Mouse (Mus musculus) kidney, embryonic 15.5 days (tissue): ENCODE results near the gene Clec4a1. TPM values are rescaled to one million over a fixed set of nuclear protein-coding genes. Genes with fewer than 3 reads are reported as not detected.

Source experiments
- ATAC-seq: fragments of 200-750 bp; cut with Nextera tagmentation; replicated peaks from 2 replicates; pipeline ENCODE4 v1.8.0; 2017; ENCODE audit warnings: moderate TSS enrichment; ENCODE audit not compliant: low FRiP score
- H3K27ac ChIP-seq: fragments of 300-500 bp; sonication (generic); 2 replicates; pipeline ENCODE4 v1.5.1; 2015; ENCODE audit warnings: mild to moderate bottlenecking, inconsistent platforms
- H3K27me3 ChIP-seq: fragments of 300-500 bp; sonication (generic); 2 replicates; pipeline ENCODE4 v1.6.1; 2015; ENCODE audit warnings: inconsistent platforms
- H3K36me3 ChIP-seq: fragments of 300-500 bp; sonication (generic); 2 replicates; pipeline ENCODE4 v1.6.1; 2015; ENCODE audit warnings: inconsistent platforms
- H3K4me1 ChIP-seq: fragments of 300-500 bp; sonication (generic); 2 replicates; pipeline ENCODE4 v1.6.1; 2015; ENCODE audit warnings: inconsistent platforms
- H3K4me2 ChIP-seq: fragments of 300-500 bp; sonication (generic); 2 replicates; pipeline ENCODE4 v1.6.1; 2015; ENCODE audit warnings: moderate library complexity, mild to moderate bottlenecking, inconsistent platforms
- H3K4me3 ChIP-seq: fragments of 300-500 bp; sonication (generic); replicated peaks from 2 replicates; pipeline ENCODE4 v1.5.1; 2015; ENCODE audit warnings: mild to moderate bottlenecking, inconsistent platforms
- H3K9ac ChIP-seq: fragments of 300-500 bp; sonication (generic); 2 replicates; pipeline ENCODE4 v1.6.1; 2015; ENCODE audit warnings: mild to moderate bottlenecking, inconsistent platforms
- H3K9me3 ChIP-seq: fragments of 300-500 bp; sonication (generic); replicated peaks from 2 replicates; pipeline ENCODE4 v1.6.1; 2016; ENCODE audit warnings: inconsistent platforms
- WGBS: fragments of 180-500 bp; shearing (Covaris S2); methylation state at CpG from one replicate; pipeline ENCODE4 v1.1.7; 2015; ENCODE audit warnings: mixed read lengths; 5-methylcytosine and 5-hydroxymethylcytosine counted together
- polyA plus RNA-seq: library from polyadenylated mRNA; unstranded; fragments of >200 nt; fragmentation: Nextera tagmentation; extraction: Ambion mirVana; gene quantifications from 2 replicates; pipeline ENCODE4 v1.2.1, GENCODE M21; 2015

Gene Clec4a1
- polyA plus RNA-seq, 1 experiment from 2014 or later, result 3.8 TPM

- Histone ChIP-seq H3K36me3 (no peaks in the 10 kb centered on the region), H3K4me3 (no peak overlapping the region), H3K9me3 (no peaks in the 10 kb centered on the region), H3K4me2 (no peak overlapping the region), H3K27me3 (no peaks in the 10 kb centered on the region), H3K9ac (no peak overlapping the region), H3K27ac (no peak overlapping the region), H3K4me1 (no peaks in the 10 kb centered on the region)
- no peak for ATAC-seq
- 92% methylated on average over 3 of the region's 3 CpGs for WGBS
Measured at GRCm38 (mm10) chr6:122934845-122935244, 13.2 kb downstream of the Clec4a1 start.

DNA sequence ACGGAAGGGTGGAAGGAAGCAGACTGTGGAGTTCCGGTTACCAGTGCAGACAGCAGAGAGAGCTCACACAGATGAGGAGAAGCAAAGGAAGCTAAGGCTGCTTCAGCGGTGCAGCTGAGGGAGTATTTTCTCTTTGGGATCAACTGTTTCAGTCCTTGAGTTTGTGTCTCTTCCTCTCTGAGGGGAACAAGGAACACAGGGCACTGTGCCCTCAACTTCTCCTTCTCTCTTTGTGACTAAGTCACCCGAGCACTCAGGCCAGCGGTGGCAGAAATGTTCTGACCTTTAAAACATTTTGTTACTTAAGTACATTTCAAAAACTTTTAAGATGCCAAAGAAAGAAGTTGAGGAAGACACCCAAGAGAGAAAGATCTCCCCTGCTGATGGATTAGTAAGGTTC lies 18.0 kb downstream of the Clec4a1 start:
- no peak overlapping the region for H3K4me3 ChIP-seq
- H3K4me1 ChIP-seq, result no peaks in the 10 kb centered on the region
- H3K9ac ChIP-seq, result no peak overlapping the region
- H3K36me3 ChIP-seq, result no peaks in the 10 kb centered on the region
- no peak overlapping the region for H3K27ac ChIP-seq
- no peaks in the 10 kb centered on the region for H3K27me3 ChIP-seq
- no peak overlapping the region for H3K4me2 ChIP-seq
- H3K9me3 ChIP-seq, result no peaks in the 10 kb centered on the region
- WGBS, result 77% methylated on average over 5 of the region's 5 CpGs
- no peak for ATAC-seq

- no peaks in the 10 kb centered on the region for H3K9me3 ChIP-seq
- no peak overlapping the region for H3K4me2 ChIP-seq
- H3K27ac ChIP-seq, result no peak overlapping the region
- no peaks in the 10 kb centered on the region for H3K36me3 ChIP-seq
- no peaks in the 10 kb centered on the region for H3K4me1 ChIP-seq
- ATAC-seq, result no peak
- H3K27me3 ChIP-seq, result no peaks in the 10 kb centered on the region
- H3K4me3 ChIP-seq, result no peak overlapping the region
- 83% methylated on average over 2 of the region's 2 CpGs for WGBS
- H3K9ac ChIP-seq, result no peak overlapping the region
Measured at GRCm38 (mm10) chr6:122946760-122947159, 25.1 kb downstream of the Clec4a1 start.

DNA sequence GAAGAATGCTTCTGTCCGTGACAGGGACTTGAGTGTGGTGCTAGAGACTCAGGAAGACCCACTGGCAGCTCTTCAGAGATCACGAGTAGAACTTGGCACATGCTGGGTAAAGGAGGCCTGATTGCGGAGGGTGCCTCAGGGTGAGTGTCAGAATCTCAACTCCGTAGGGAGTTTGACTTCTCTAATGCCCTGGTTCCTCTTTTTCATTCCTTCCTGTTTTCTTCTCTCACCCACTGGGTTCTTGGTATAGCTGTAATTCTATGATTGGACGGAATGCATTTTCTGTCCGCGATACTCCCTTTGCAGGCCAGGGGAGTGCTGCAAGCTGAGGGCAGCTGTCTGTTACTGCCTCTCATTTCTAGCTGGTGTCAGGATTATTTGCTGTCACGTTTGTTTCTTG lies 30.8 kb downstream of the Clec4a1 start, which contains the start of gene Clec4a3:
Gene Clec4a3, plus strand, starts transcription at position 115 of the 400 bp plus-strand sequence.
- no peak within 1 kb of the TSS for H3K4me2 ChIP-seq

DNA sequence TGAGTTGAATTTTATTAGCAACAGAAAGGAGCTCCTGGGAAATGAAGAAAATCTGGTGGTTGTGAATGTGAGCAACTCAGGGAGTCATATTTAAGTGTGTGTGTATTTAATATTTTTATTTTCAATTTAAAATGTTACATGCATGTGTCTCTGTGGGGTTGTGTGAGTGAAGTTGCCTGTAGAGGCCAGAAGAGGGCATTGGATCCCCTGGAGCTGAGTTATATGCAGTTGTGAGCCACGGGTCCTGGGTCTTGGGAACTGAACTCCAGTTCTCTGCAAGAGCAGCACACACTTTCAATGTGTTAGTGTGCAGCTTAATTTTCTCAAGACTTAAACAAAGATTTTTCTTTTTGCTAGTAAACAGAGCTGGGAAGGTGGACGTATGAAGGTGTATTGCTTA lies 42.9 kb downstream of the Clec4a1 start:
- Histone ChIP-seq H3K9me3 (0 out of 2 replicates have a peak, but pooled peaks cover 4% of the 10 kb centered on the region), H3K9ac (no peak overlapping the region), H3K36me3 (no peaks in the 10 kb centered on the region), H3K4me2 (no peak overlapping the region), H3K27ac (no peak overlapping the region), H3K27me3 (no peaks in the 10 kb centered on the region), H3K4me3 (no peak overlapping the region), H3K4me1 (no peaks in the 10 kb centered on the region)
- no peak for ATAC-seq
- WGBS, result 76% methylated on average over 2 of the region's 2 CpGs

More for the DNA sequence above, 30.8 kb downstream of the Clec4a1 start, which contains the start of gene Clec4a3:
- H3K9me3 ChIP-seq, result no peaks in the 10 kb centered on the region
- H3K4me1 ChIP-seq, result no peaks in the 10 kb centered on the region
- no peak within 1 kb of the TSS for H3K27ac ChIP-seq
- no peak for ATAC-seq
- no peaks in the 10 kb centered on the region for H3K36me3 ChIP-seq
- H3K9ac ChIP-seq, result no peak within 1 kb of the TSS
- no peak within 1 kb of the TSS for H3K4me3 ChIP-seq
- H3K27me3 ChIP-seq, result no peaks in the 10 kb centered on the region
- 85% methylated on average over 8 of the region's 8 CpGs for WGBS

GRCm38 (mm10) chr6:122969048-122969447 lies 47.4 kb downstream of the Clec4a1 start:
- ATAC-seq, result no peak
- Histone ChIP-seq H3K9ac (no peak overlapping the region), H3K27ac (no peak overlapping the region), H3K36me3 (no peaks in the 10 kb centered on the region), H3K4me1 (no peaks in the 10 kb centered on the region), H3K4me2 (no peak overlapping the region), H3K4me3 (no peak overlapping the region), H3K27me3 (no peaks in the 10 kb centered on the region), H3K9me3 (no peaks in the 10 kb centered on the region)
- 85% methylated on average over 2 of the region's 2 CpGs for WGBS

Other genes starting within 250 kb of the Clec4a1 start
- gene Nanog, start 214.4 kb upstream of the Clec4a1 start, polyA plus RNA-seq, result 0.14 TPM in 1 of 2 replicates, not detected in the other
- gene Slc2a3, start 120.2 kb upstream of the Clec4a1 start, polyA plus RNA-seq, result 7.8 and 10.4 TPM in 2 replicates
- 6.0 and 6.3 TPM in 2 replicates for gene Foxj2, start 101.9 kb upstream of the Clec4a1 start, polyA plus RNA-seq
- gene C3ar1, start 65.7 kb upstream of the Clec4a1 start, polyA plus RNA-seq, result 1.9 and 2.1 TPM in 2 replicates
- gene Necap1, start 47.4 kb upstream of the Clec4a1 start, polyA plus RNA-seq, result 53.1 and 55.9 TPM in 2 replicates
- 2.8 and 4.0 TPM in 2 replicates for gene Clec4a3, start 30.7 kb downstream of the Clec4a1 start, polyA plus RNA-seq
- not detected in 2 replicates for gene Clec4a4, start 68.5 kb downstream of the Clec4a1 start, polyA plus RNA-seq
- gene Clec4b1, start 128.1 kb downstream of the Clec4a1 start, polyA plus RNA-seq, result not detected in 2 replicates
- gene Clec4a2, start 184.6 kb downstream of the Clec4a1 start, polyA plus RNA-seq, result 2.6 and 3.4 TPM in 2 replicates